Mouse (Mus musculus): ENCODE measurements around the gene Maco1.

GRCm38 (mm10) chr4:134800693-134801092 lies 52.5 kb downstream of the Maco1 start:
- no peak for TF ChIP-seq POLR2A (IDR thresholded peaks at IDR 0.05; ENCODE audit: extremely low read depth, insufficient read depth, low read length)
- TF ChIP-seq CTCF (IDR thresholded peaks at IDR 0.05; ENCODE audit: extremely low read depth, insufficient read depth, low read length): no peak
